Mouse (Mus musculus) liver, embryonic 14.5 days (tissue): ENCODE measurements at regions not wholly inside any gene's neighbourhood (a gene's known extent, or its start where the extent isn't known, plus 50 kb on each side); places are given as distances from the start of the nearest gene placed in this dataset.

ENCODE experiments used
- ATAC-seq: fragments of 200-750 bp; cut with Nextera tagmentation; 2 replicates; pipeline ENCODE4 v1.8.0; 2017; ENCODE audit warnings: moderate number of reproducible peaks, mild to moderate bottlenecking, moderate library complexity; ENCODE audit not compliant: insufficient read depth
- DNase-seq, 3 experiments: peaks; one replicate each; pipeline ENCODE4 v3.0.0-alpha.2; 2012 to 2013; ENCODE audit warnings: low read depth in 3 of 3, low spot score in 3 of 3
- H3K27ac ChIP-seq: fragments of 300-500 bp; sonication (generic); 2 replicates; pipeline ENCODE4 v1.5.1; 2014; ENCODE audit warnings: moderate library complexity, mild to moderate bottlenecking, control low read depth, inconsistent platforms
- H3K27me3 ChIP-seq: fragments of 300-500 bp; sonication (generic); 2 replicates; pipeline ENCODE4 v1.6.1; 2014; ENCODE audit warnings: mild to moderate bottlenecking, low read length, moderate library complexity; ENCODE audit not compliant: control insufficient read depth, insufficient read depth
- H3K36me3 ChIP-seq: fragments of 300-500 bp; sonication (generic); replicated peaks from 2 replicates; pipeline ENCODE4 v1.6.1; 2014; ENCODE audit warnings: low read depth; ENCODE audit not compliant: control insufficient read depth, insufficient read depth
- H3K4me1 ChIP-seq, 2 experiments: fragments of 200-500 bp in 1 of 2; fragments of 300-500 bp in 1 of 2; sonication (generic) in 1 of 2; replicated peaks; 2 replicates each; pipeline ENCODE4 v1.6.1; 2012 to 2014; ENCODE audit warnings: antibody characterized with exemption in 1 of 2, inconsistent platforms in 1 of 2, low read length in 1 of 2; ENCODE audit not compliant: control insufficient read depth in 2 of 2, insufficient read depth in 2 of 2
- H3K4me2 ChIP-seq: fragments of 300-500 bp; sonication (generic); 2 replicates; pipeline ENCODE4 v1.6.1; 2014; ENCODE audit warnings: low read depth, mild to moderate bottlenecking, control low read depth, moderate library complexity
- H3K4me3 ChIP-seq, 2 experiments: fragments of 200-500 bp in 1 of 2; fragments of 300-500 bp in 1 of 2; sonication (generic) in 1 of 2; 2 replicates each; pipeline ENCODE4 v1.5.1; 2012 to 2014; ENCODE audit warnings: low read depth in 2 of 2, low read length in 2 of 2, mild to moderate bottlenecking in 2 of 2, control low read depth in 1 of 2, inconsistent platforms in 1 of 2, moderate library complexity in 1 of 2; ENCODE audit not compliant: insufficient read depth in 1 of 2
- H3K9ac ChIP-seq: fragments of 300-500 bp; sonication (generic); replicated peaks from 2 replicates; pipeline ENCODE4 v1.6.1; 2014; ENCODE audit warnings: mild to moderate bottlenecking, control low read depth, moderate library complexity
- H3K9me3 ChIP-seq: fragments of 300-500 bp; sonication (generic); 2 replicates; pipeline ENCODE4 v1.6.1; 2016; ENCODE audit warnings: low read length, mixed read lengths; ENCODE audit not compliant: control insufficient read depth
- CTCF ChIP-seq: IDR thresholded peaks from 2 replicates; pipeline ENCODE4 v1.5.1; 2016; ENCODE audit warnings: antibody characterized with exemption, low read depth, control low read depth
- EP300 ChIP-seq: IDR thresholded peaks from 2 replicates; pipeline ENCODE4 v1.6.1; 2016; ENCODE audit warnings: antibody characterized with exemption, low read depth
- WGBS: fragments of 180-500 bp; shearing (Covaris S2); extraction: QIAGEN DNeasy Blood & Tissue Kit; methylation state at CpG from one replicate; pipeline ENCODE4 v1.1.7; 2014; ENCODE audit not compliant: insufficient replicate concordance; 5-methylcytosine and 5-hydroxymethylcytosine counted together

DNA sequence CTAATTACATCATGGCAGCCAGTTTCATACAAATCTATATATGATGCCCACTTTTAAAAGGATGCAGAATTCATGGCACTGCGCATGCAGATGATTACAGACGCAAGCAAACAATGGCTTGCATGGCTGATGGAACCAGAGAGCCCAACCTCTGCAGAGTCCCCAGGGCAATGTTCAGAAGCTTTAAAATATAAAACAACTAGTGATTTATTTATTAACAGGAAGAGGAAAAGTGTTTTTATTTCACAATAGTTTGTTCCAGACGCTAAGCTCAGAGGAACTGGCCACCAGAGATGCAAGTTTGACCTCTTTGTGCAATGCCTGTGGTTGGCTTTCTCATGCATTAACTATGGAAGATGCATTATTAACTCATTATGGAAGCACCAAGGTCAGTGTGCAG lies 215.3 kb upstream of the Sorcs1 start:
- Histone ChIP-seq H3K4me3 (no peak overlapping the region), H3K36me3 (no peaks in the 10 kb centered on the region), H3K9me3 (no peaks in the 10 kb centered on the region), H3K27me3 (no peaks in the 10 kb centered on the region), H3K4me2 (no peak overlapping the region), H3K4me1 (no peaks in the 10 kb centered on the region), H3K27ac (no peak overlapping the region), H3K9ac (no peak overlapping the region)
- 69% methylated on average over 3 of the region's 3 CpGs for WGBS
- TF ChIP-seq CTCF: no peak
- TF ChIP-seq EP300: no peak
- DNase-seq (no peak), ATAC-seq (no peak)

DNA sequence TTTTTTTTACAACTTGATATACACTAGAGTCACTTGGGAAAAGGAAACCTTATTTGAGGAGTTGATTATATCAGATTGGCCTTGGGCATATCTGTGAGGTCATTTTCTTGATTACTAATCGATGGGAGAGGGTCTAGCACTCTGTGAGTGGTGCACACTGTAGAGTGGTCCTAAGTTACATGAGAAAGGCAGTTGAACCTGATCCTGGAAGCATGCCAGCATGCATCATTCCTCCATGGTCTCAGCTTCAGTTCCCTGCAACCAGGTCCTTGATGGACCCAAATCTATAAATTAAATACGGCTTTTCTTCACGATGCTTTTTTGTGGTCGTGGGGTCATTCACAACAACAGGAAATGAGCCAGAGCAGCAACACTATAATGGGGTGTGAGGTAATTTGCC lies 194.2 kb upstream of the Sorcs1 start:
- Histone ChIP-seq H3K4me2 (no peak overlapping the region), H3K4me3 (no peak overlapping the region), H3K36me3 (no peaks in the 10 kb centered on the region), H3K9me3 (no peaks in the 10 kb centered on the region), H3K9ac (no peak overlapping the region), H3K27ac (no peak overlapping the region), H3K4me1 (no peaks in the 10 kb centered on the region), H3K27me3 (no peaks in the 10 kb centered on the region)
- no peak for DNase-seq
- 40% methylated on average over 4 of the region's 4 CpGs for WGBS
- ATAC-seq: no peak
- TF ChIP-seq CTCF: no peak
- no peak for TF ChIP-seq EP300

DNA sequence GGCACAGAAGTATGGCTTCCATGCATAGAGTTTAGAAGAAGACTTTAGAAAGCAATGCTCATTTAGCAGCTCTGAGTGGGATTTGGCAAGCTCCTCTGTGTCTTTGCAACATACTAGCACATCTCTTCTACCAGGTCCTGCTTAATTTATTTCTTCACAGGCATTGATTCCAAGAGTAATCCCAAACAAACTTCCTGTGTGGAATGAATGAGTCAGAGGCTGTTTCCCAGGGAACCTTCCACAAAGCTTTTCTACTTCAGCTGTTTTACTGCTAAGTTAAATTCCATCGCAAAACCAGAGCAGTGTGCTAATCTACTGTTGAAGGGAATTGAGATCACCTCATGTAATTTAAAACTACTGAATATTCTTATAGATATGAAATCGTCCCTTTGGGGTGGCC lies 193.7 kb upstream of the Sorcs1 start:
- no peak for ATAC-seq
- no peak for DNase-seq
- no peak for TF ChIP-seq CTCF
- TF ChIP-seq EP300: no peak
- Histone ChIP-seq H3K36me3 (no peaks in the 10 kb centered on the region), H3K9ac (no peak overlapping the region), H3K27ac (no peak overlapping the region), H3K4me2 (no peak overlapping the region), H3K4me1 (no peaks in the 10 kb centered on the region), H3K4me3 (no peak overlapping the region), H3K9me3 (no peaks in the 10 kb centered on the region), H3K27me3 (no peaks in the 10 kb centered on the region)
- WGBS: 40% methylated on average over 2 of the region's 2 CpGs

DNA sequence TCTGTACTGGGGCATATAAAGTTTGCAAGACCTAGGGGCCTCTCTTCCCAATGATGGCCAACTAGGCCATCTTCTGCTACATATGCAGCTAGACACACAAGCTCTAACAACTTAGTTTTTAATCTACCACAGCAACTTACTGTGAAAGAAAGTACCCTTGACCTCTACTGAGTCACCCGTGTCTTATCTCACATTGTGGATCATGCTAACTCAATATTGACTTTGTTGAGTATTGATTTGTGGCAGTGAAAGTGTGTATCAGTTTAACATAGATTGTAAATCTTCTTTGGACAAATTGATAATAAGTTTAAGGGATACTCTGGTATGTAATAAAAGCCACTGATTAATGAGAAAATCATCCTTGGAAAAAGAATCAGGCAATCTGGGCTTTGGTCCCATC lies 176.4 kb upstream of the Sorcs1 start:
- TF ChIP-seq CTCF (no peak), EP300 (no peak)
- 41% methylated on average over 1 of the region's 1 CpGs for WGBS
- Histone ChIP-seq H3K4me3 (no peak overlapping the region), H3K4me2 (no peak overlapping the region), H3K36me3 (no peaks in the 10 kb centered on the region), H3K27ac (no peak overlapping the region), H3K9me3 (no peaks in the 10 kb centered on the region), H3K9ac (no peak overlapping the region), H3K4me1 (no peaks in the 10 kb centered on the region), H3K27me3 (no peaks in the 10 kb centered on the region)
- ATAC-seq (no peak), DNase-seq (no peak)

DNA sequence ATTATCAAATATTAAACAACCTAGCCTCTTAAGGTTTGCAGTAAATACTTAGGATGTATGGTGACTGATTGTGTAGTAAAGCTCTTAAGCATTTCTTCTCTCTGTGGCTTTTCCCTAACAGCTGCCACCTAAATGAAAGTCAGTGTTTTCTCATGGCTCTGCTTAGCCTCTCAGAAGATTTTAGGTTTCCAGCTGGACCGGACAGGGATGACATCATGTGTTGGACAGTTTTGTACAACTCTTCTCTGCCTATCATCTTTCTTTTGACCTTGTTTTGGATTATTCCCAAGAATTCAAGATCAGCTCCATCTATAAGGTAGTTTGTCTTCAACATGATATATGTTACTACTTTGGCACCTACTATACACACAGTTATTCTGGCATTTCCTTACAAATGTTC lies 162.1 kb upstream of the Sorcs1 start:
- H3K4me3 ChIP-seq: no peak overlapping the region
- no peak for TF ChIP-seq CTCF
- no peak for TF ChIP-seq EP300
- DNase-seq (no peak), ATAC-seq (no peak)
- no peak overlapping the region for H3K9ac ChIP-seq
- no peaks in the 10 kb centered on the region for H3K9me3 ChIP-seq
- no peaks in the 10 kb centered on the region for H3K27me3 ChIP-seq
- no peaks in the 10 kb centered on the region for H3K36me3 ChIP-seq
- H3K27ac ChIP-seq: no peak overlapping the region
- H3K4me2 ChIP-seq: no peak overlapping the region
- H3K4me1 ChIP-seq: no peaks in the 10 kb centered on the region
- WGBS: 71% methylated on average over 1 of the region's 1 CpGs
